Mouse (Mus musculus) ES-Bruce4 (cell line): ENCODE data around the gene Rhcg. TPM values are rescaled to one million over a fixed set of nuclear protein-coding genes. Genes with fewer than 3 reads are reported as not detected.
A peak's percentile ranks its signal among the peaks of the same experiment; 100 is the strongest.

Experiments
- H3K27ac ChIP-seq: 2 replicates; pipeline ENCODE4 v1.5.1; 2012; ENCODE audit warnings: low read length, inconsistent platforms; ENCODE audit not compliant: insufficient read depth
- H3K27me3 ChIP-seq: 2 replicates; pipeline ENCODE4 v1.6.1; 2012; ENCODE audit warnings: mild to moderate bottlenecking, low read length, inconsistent platforms; ENCODE audit not compliant: control insufficient read depth, poor library complexity, insufficient read depth, severe bottlenecking
- H3K36me3 ChIP-seq: 2 replicates; pipeline ENCODE4 v1.6.1; 2012; ENCODE audit warnings: inconsistent platforms, mild to moderate bottlenecking, low read length, moderate library complexity; ENCODE audit not compliant: control insufficient read depth, poor library complexity, insufficient read depth, severe bottlenecking
- H3K4me1 ChIP-seq: one replicate; pipeline ENCODE4 v1.8.1; 2011; ENCODE audit warnings: low read length; ENCODE audit not compliant: control insufficient read depth, insufficient read depth
- H3K4me3 ChIP-seq: 2 replicates; pipeline ENCODE4 v1.5.1; 2011; ENCODE audit warnings: low read depth, mild to moderate bottlenecking, low read length
- H3K9ac ChIP-seq: 2 replicates; pipeline ENCODE4 v1.6.1; 2012; ENCODE audit warnings: low read depth, mild to moderate bottlenecking, inconsistent platforms; ENCODE audit not compliant: poor library complexity, severe bottlenecking
- H3K9me3 ChIP-seq: replicated peaks from 2 replicates; pipeline ENCODE4 v1.6.1; 2012; ENCODE audit warnings: mild to moderate bottlenecking, low read length, inconsistent platforms; ENCODE audit not compliant: control insufficient read depth, poor library complexity, insufficient read depth, severe bottlenecking
- CTCF ChIP-seq: IDR thresholded peaks from one replicate; pipeline ENCODE4 v1.8.1; 2011; ENCODE audit warnings: low read depth, low read length
- EP300 ChIP-seq: IDR thresholded peaks from 2 replicates; pipeline ENCODE4 v1.6.1; 2011; ENCODE audit warnings: low read depth, low read length; ENCODE audit not compliant: insufficient read depth
- POLR2A ChIP-seq: IDR thresholded peaks from one replicate; pipeline ENCODE4 v1.8.1; 2011; ENCODE audit warnings: low read length; ENCODE audit not compliant: insufficient read depth
- polyA plus RNA-seq: library from polyadenylated mRNA; stranded (reverse); fragments of >200 nt; gene quantifications from 2 replicates; pipeline ENCODE4 v1.2.4, GENCODE M21; 2011; ENCODE audit warnings: low read depth; ENCODE audit not compliant: missing spikeins, insufficient read depth, insufficient read length

The Rhcg gene
- polyA plus RNA-seq, 1 experiment = 0.46 TPM

- Histone ChIP-seq H3K9me3 (no peaks in the 10 kb centered on the region), H3K4me3 (no peak overlapping the region), H3K9ac (no peak overlapping the region), H3K27ac (no peak overlapping the region), H3K4me1 (no peaks in the 10 kb centered on the region), H3K27me3 (no peaks in the 10 kb centered on the region), H3K36me3 (no peaks in the 10 kb centered on the region)
- no peak for TF ChIP-seq CTCF
- no peak for TF ChIP-seq POLR2A
- TF ChIP-seq EP300 = no peak
Observed at GRCm38 (mm10) chr7:79626170-79626569, 8.7 kb upstream of the Rhcg start.

GRCm38 (mm10) chr7:79623086-79623485 is 5.6 kb upstream of the Rhcg start:
- H3K36me3 ChIP-seq = no peaks in the 10 kb centered on the region
- H3K27me3 ChIP-seq = no peaks in the 10 kb centered on the region
- no peaks in the 10 kb centered on the region for H3K4me1 ChIP-seq
- H3K27ac ChIP-seq = no peak overlapping the region
- H3K4me3 ChIP-seq = no peak overlapping the region
- H3K9ac ChIP-seq = no peak overlapping the region
- TF ChIP-seq EP300 = no peak
- no peak for TF ChIP-seq CTCF
- TF ChIP-seq POLR2A = no peak
- no peaks in the 10 kb centered on the region for H3K9me3 ChIP-seq

DNA sequence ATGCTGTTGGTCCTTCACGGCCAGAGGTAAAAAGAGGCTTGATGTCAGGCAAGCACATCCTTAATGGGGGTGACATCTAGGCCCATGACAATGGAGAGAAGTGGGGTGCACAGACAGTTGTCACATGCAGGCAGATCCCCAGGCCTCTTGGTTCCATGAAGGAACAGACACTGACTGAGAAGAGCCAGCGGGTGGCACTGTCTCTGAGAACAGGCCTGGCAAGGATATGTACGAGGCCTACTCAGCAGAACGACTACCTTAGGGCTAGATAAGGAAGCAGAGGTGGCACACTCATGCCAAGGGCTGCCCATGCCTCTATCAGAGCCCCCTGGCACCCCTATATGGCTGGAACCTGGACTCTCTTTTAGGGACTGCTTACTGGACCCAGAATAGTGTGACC is 2.0 kb upstream of the Rhcg start:
- Histone ChIP-seq H3K27me3 (peaks cover 3% of the 10 kb centered on the region; the same call in 1 of the 2 replicates), H3K9me3 (no peaks in the 10 kb centered on the region), H3K4me3 (no peak overlapping the region), H3K9ac (no peak overlapping the region), H3K4me1 (no peaks in the 10 kb centered on the region), H3K27ac (no peak overlapping the region), H3K36me3 (no peaks in the 10 kb centered on the region)
- TF ChIP-seq CTCF (peak; percentile 32), EP300 (no peak)

DNA sequence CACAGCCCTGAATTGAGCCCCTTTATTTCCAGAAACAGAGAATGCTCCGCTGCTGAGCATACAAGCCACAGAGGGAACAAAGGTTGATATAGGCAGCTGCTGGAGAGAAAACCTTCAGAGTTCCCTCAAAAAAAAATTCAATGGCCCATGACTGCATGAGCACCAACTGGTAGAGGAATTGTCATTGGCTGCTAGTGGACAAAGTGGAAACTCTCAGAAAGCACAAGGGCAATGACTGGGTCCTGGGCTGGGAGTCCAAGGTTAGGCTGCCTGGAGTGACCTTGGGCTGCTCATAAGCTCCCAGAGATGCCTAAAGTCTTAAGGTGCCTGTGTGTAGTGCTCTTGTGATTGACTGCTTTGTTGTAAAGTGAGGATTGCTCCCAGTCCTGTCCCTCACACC is 1.5 kb downstream of the Rhcg start:
- Histone ChIP-seq H3K27me3 (peaks cover 3% of the 10 kb centered on the region; the same call in 1 of the 2 replicates), H3K27ac (no peak overlapping the region), H3K4me1 (no peaks in the 10 kb centered on the region), H3K4me3 (no peak overlapping the region), H3K9me3 (no peaks in the 10 kb centered on the region), H3K9ac (no peak overlapping the region), H3K36me3 (no peaks in the 10 kb centered on the region)
- no peak for TF ChIP-seq POLR2A

DNA sequence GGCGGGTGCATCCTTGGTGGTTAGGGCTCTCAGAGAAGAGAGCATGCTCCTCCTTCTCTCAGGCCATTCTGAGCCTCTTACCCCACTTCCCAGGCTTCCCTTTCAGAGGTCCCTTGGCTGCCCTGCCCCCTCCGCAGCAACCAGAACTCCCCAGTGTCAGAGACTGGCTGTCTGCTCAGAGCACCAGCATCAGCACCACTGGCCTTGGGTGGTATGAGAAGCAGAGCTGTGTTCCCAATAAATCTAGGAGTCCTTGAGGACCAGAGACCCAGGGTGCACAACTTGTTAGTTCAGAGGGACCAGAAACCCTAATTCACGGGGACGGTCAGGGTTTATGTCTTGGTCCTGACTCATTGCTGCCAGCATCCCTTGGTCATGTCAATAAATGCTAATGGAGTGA is 2.4 kb downstream of the Rhcg start:
- no peak overlapping the region for H3K9ac ChIP-seq
- peaks cover 3% of the 10 kb centered on the region; the same call in 1 of the 2 replicates for H3K27me3 ChIP-seq
- TF ChIP-seq EP300 (no peak), CTCF (no peak)

DNA sequence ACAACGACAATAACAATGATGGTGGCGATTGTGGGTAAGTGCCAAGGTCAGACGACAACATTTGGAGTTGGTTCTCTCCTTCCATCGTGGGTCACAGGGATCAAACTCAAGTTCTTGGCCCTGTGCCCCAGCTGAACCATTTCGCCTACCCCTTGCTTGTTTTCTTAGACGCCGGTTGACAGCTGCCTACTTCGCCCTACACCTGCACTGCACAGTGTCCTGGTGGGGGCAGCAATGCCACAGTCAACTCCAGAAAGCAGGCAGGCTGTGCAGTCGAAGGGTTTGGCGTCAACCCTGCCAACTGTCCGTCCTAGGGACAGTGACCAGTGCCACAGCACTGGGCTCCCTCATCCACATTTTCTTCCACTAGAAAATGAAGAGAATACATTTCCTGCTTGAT is 4.1 kb downstream of the Rhcg start:
- no peak overlapping the region for H3K9ac ChIP-seq
- H3K27ac ChIP-seq = no peak overlapping the region
- TF ChIP-seq POLR2A (no peak), EP300 (no peak), CTCF (peak; percentile 19)
- H3K36me3 ChIP-seq = no peaks in the 10 kb centered on the region
- peaks cover 3% of the 10 kb centered on the region; the same call in 1 of the 2 replicates for H3K27me3 ChIP-seq
- H3K4me3 ChIP-seq = no peak overlapping the region
- H3K9me3 ChIP-seq = no peaks in the 10 kb centered on the region
- no peaks in the 10 kb centered on the region for H3K4me1 ChIP-seq

More for the DNA sequence above, 2.4 kb downstream of the Rhcg start:
- Histone ChIP-seq H3K36me3 (no peaks in the 10 kb centered on the region), H3K27ac (no peak overlapping the region), H3K9me3 (no peaks in the 10 kb centered on the region), H3K4me1 (no peaks in the 10 kb centered on the region), H3K4me3 (no peak overlapping the region)

- Histone ChIP-seq H3K4me1 (no peaks in the 10 kb centered on the region), H3K9ac (no peak overlapping the region), H3K27me3 (peaks cover 1% of the 10 kb centered on the region; the same call in 1 of the 2 replicates), H3K9me3 (no peaks in the 10 kb centered on the region), H3K4me3 (no peak overlapping the region), H3K27ac (no peak overlapping the region), H3K36me3 (no peaks in the 10 kb centered on the region)
- TF ChIP-seq CTCF = peak; percentile 65
- TF ChIP-seq EP300 = no peak
Observed at GRCm38 (mm10) chr7:79612783-79613182, 4.7 kb downstream of the Rhcg start.
